Mouse (Mus musculus) heart, embryonic 14.5 days (tissue): ENCODE data around the gene Ip6k3. TPM values are rescaled to one million over a fixed set of nuclear protein-coding genes. Genes with fewer than 3 reads are reported as not detected.

Experiments
- ATAC-seq: fragments of 200-750 bp; cut with Nextera tagmentation; 2 replicates; pipeline ENCODE4 v1.8.0; 2017; ENCODE audit warnings: low read depth, moderate TSS enrichment; ENCODE audit not compliant: insufficient number of reproducible peaks, insufficient read depth, low FRiP score
- H3K27ac ChIP-seq, 2 experiments: fragments of 200-500 bp in 1 of 2; fragments of 300-500 bp in 1 of 2; sonication (generic) in 1 of 2; replicated peaks in 1 of 2; 2 replicates each; pipeline ENCODE4 v1.5.1; 2012 to 2014; ENCODE audit warnings: low read depth in 2 of 2, low read length in 2 of 2, control low read depth in 1 of 2, mild to moderate bottlenecking in 1 of 2, mixed read lengths in 1 of 2; ENCODE audit not compliant: control insufficient read depth in 1 of 2, insufficient read depth in 1 of 2
- H3K27me3 ChIP-seq: fragments of 300-500 bp; sonication (generic); 2 replicates; pipeline ENCODE4 v1.6.1; 2014; ENCODE audit warnings: mild to moderate bottlenecking, low read length, control low read depth; ENCODE audit not compliant: control insufficient read depth, insufficient read depth
- H3K36me3 ChIP-seq: fragments of 300-500 bp; sonication (generic); 2 replicates; pipeline ENCODE4 v1.6.1; 2014; ENCODE audit warnings: mild to moderate bottlenecking, control low read depth, low read length, mixed read lengths; ENCODE audit not compliant: control insufficient read depth, insufficient read depth
- H3K4me1 ChIP-seq, 2 experiments: fragments of 200-500 bp in 1 of 2; fragments of 300-500 bp in 1 of 2; sonication (generic) in 1 of 2; 2 replicates each; pipeline ENCODE4 v1.6.1; 2012 to 2014; ENCODE audit warnings: low read length in 2 of 2, control low read depth in 1 of 2, mixed read lengths in 1 of 2; ENCODE audit not compliant: control insufficient read depth in 2 of 2, insufficient read depth in 2 of 2
- H3K4me2 ChIP-seq: fragments of 300-500 bp; sonication (generic); 2 replicates; pipeline ENCODE4 v1.6.1; 2014; ENCODE audit warnings: mild to moderate bottlenecking, low read length
- H3K4me3 ChIP-seq, 2 experiments: fragments of 200-500 bp in 1 of 2; fragments of 300-500 bp in 1 of 2; sonication (generic) in 1 of 2; 2 replicates each; pipeline ENCODE4 v1.5.1; 2012 to 2014; ENCODE audit warnings: low read length in 2 of 2, mild to moderate bottlenecking in 2 of 2, control low read depth in 1 of 2, low read depth in 1 of 2, moderate library complexity in 1 of 2; ENCODE audit not compliant: control insufficient read depth in 1 of 2, insufficient read depth in 1 of 2
- H3K9ac ChIP-seq: fragments of 300-500 bp; sonication (generic); 2 replicates; pipeline ENCODE4 v1.6.1; 2014; ENCODE audit warnings: mild to moderate bottlenecking, low read length
- H3K9me3 ChIP-seq: fragments of 300-500 bp; sonication (generic); 2 replicates; pipeline ENCODE4 v1.6.1; 2016; ENCODE audit warnings: low read length, control low read depth; ENCODE audit not compliant: control insufficient read depth
- WGBS: fragments of 180-500 bp; shearing (Covaris S2); extraction: QIAGEN DNeasy Blood & Tissue Kit; methylation state at CpG from one replicate; pipeline ENCODE4 v1.1.7; 2014; 5-methylcytosine and 5-hydroxymethylcytosine counted together
- polyA plus RNA-seq: library from polyadenylated mRNA; unstranded; fragments of >200 nt; fragmentation: Nextera tagmentation; extraction: Ambion mirVana; gene quantifications from 2 replicates; pipeline ENCODE4 v1.2.1, GENCODE M21; 2014

Gene Ip6k3
- polyA plus RNA-seq, 1 experiment from 2014 or later, result 0.22 TPM

DNA sequence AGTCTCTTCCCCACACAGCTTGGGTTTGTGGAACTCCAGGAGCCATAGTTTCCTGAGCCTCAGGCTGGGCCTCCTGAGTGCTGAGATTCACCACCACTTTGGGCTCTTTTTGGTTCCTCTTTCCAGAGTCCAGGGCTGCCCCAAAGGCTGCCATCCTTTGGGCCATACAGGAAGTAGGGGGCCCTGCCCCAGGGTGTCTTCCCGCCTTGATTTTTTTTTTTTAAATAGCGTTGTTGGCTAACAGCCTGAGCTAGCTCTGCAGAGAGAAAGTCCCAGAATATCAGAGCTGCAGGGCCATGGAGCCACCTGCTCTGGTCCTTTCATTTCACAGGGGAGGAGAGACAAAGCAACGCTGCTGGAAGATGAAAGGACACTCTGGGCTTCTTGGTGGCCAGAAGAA, 6.1 kb upstream of the Ip6k3 start:
- ATAC-seq, result no peak
- WGBS, result 68% methylated on average over 3 of the region's 3 CpGs
- H3K27me3 ChIP-seq, result no peaks in the 10 kb centered on the region
- peaks cover 0 to 3% of the 10 kb centered on the region in 2 experiments; a peak in 1 of 4 replicates for H3K4me1 ChIP-seq
- H3K9me3 ChIP-seq, result no peaks in the 10 kb centered on the region
- H3K27ac ChIP-seq, result no peak overlapping the region
- H3K4me2 ChIP-seq, result no peak overlapping the region
- H3K36me3 ChIP-seq, result no peaks in the 10 kb centered on the region
- H3K4me3 ChIP-seq, result no peak overlapping the region
- no peak overlapping the region for H3K9ac ChIP-seq

DNA sequence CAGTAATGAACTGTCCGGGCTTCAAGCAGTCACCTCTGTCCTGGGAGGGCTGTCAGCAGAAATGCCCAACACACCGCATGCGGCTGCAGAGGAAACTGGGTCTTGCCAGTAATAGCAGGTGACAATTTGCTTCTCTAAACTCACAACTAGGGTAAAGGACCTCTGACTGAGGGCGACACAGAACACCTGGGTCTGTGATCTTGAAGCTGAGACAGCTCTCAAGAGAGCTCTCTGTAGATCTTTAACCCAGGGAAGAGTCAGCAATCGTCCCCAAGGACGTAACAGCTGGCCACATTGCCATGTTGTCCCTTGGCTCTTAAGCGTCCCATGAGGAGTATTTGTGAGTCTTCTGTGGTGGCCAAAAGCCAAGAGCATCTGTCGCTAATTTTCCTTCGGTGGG, 4.9 kb upstream of the Ip6k3 start:
- Histone ChIP-seq H3K27ac (no peak overlapping the region), H3K9me3 (no peaks in the 10 kb centered on the region), H3K27me3 (no peaks in the 10 kb centered on the region), H3K4me3 (no peak overlapping the region), H3K4me1 (peaks cover 0 to 3% of the 10 kb centered on the region in 2 experiments; a peak in 1 of 4 replicates), H3K4me2 (no peak overlapping the region), H3K36me3 (no peaks in the 10 kb centered on the region), H3K9ac (no peak overlapping the region)
- ATAC-seq, result no peak
- 76% methylated on average over 9 of the region's 9 CpGs for WGBS

DNA sequence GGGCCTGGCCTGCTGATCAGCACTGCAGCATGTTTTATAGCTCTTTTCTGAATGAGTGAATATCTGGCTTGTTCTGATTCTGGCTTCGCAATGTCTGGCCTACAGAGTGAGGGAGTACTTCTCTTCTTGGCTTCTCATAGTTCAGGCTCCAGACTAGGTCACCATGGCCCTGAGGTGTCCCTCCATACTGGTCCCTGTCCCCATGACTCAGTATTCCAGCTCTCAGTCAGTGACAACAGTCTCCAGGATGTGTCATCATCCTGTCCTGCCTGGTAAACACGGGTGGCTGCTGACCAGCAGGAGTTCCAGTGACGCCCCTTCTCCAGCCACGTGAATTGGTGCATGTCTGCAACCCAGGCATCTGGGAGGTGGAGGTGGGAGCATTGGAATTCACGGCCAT, 3.5 kb upstream of the Ip6k3 start:
- WGBS, result 61% methylated on average over 5 of the region's 5 CpGs
- no peak overlapping the region for H3K9ac ChIP-seq
- H3K27me3 ChIP-seq, result no peaks in the 10 kb centered on the region
- H3K4me3 ChIP-seq, result no peak overlapping the region
- ATAC-seq, result no peak
- H3K4me2 ChIP-seq, result no peak overlapping the region
- no peaks in the 10 kb centered on the region for H3K36me3 ChIP-seq
- H3K4me1 ChIP-seq, result peaks cover 0 to 8% of the 10 kb centered on the region in 2 experiments; a peak in 1 of 4 replicates
- H3K27ac ChIP-seq, result no peak overlapping the region
- no peaks in the 10 kb centered on the region for H3K9me3 ChIP-seq

DNA sequence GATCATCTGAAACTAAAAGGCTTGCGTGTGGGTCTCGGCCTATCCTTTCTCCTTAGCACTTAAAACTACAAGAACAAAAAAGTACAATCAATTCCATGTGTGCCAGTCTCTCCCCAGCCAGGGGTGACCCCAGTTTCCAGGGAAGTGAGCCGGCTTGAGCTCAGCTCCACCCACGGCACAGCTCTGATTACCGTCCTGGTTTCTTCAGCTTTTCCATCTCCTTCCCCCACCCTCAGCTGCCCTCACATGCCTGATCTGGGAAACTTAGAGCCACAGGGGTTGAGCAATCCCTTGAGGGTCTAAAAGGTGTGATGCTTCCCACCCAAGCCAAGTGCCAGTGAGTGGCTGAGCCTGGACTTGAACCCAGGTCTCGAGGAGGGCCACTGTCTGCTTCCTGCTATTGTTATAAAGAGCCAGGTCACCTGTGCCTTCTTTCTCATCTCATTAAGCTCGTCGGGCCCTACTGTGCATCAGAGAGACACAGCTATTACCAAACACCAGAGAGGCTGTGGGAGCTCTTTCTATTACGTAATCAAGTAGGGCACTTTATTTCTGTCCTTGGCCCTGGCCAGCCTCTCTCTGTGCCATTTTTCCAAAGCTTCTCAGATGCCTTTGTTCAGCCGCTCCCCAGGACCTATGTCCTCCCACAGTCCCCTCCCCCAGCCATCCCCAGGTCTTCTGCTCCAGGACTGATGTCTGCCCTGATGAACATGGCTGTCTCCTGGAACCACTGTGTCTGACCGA, 2.5 kb upstream of the Ip6k3 start:
- Histone ChIP-seq H3K36me3 (no peaks in the 10 kb centered on the region), H3K9ac (no peak overlapping the region), H3K27ac (no peak overlapping the region), H3K4me2 (no peak overlapping the region), H3K9me3 (no peaks in the 10 kb centered on the region), H3K27me3 (no peaks in the 10 kb centered on the region), H3K4me1 (peaks cover 0 to 5% of the 10 kb centered on the region in 2 experiments; a peak in 1 of 4 replicates), H3K4me3 (no peak overlapping the region)
- WGBS, result 69% methylated on average over 11 of the region's 11 CpGs
- no peak for ATAC-seq

DNA sequence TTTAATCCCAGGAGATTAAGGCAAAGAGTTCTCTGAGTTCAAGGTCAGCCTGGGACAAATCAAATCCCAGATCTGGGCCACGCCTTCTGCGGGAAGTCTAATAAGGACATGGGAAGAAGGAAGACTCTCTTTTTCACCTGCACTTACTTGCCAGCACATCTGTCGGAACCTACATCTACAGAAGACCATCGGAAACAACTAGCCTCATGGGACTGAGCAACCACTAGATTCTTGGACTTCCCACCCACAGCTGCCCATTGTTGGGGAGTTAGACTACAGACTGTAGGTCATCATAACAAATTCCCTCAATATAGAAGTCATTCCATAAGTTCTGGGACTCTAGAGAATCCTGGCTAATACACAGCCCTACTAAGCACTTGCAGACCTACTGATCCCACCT, 974 bp upstream of the Ip6k3 start:
- H3K4me2 ChIP-seq, result no peak overlapping the region
- no peak for ATAC-seq
- H3K36me3 ChIP-seq, result no peaks in the 10 kb centered on the region
- WGBS, result 84% methylated on average over 4 of the region's 4 CpGs
- no peaks in the 10 kb centered on the region for H3K27me3 ChIP-seq
- no peak overlapping the region for H3K9ac ChIP-seq
- H3K27ac ChIP-seq, result no peak overlapping the region
- H3K4me1 ChIP-seq, result peaks cover 0 to 5% of the 10 kb centered on the region in 2 experiments; a peak in 1 of 4 replicates
- H3K4me3 ChIP-seq, result no peak overlapping the region
- H3K9me3 ChIP-seq, result no peaks in the 10 kb centered on the region

DNA sequence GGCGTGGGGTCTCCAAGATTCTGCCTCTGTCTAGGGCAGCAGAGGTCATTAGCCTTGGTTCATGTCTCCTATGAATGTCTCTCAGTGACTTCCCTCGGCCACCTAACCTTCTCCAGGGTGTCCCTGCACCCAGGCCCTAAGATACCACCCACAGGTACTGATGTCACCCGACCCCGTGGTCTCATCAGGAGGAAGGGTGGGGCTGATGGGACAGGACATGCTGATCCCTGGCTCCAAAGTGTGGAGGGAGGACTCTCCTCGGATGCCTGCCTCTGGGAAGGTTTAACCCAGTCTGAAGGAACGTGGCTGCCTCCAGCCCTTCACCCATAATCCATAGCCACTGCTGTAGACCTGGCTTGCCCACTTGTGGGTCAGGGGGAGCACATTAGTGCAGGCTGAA, 694 bp downstream of the Ip6k3 start:
- Histone ChIP-seq H3K4me3 (no peak overlapping the region), H3K9ac (no peak overlapping the region), H3K4me1 (peaks cover 0 to 5% of the 10 kb centered on the region in 2 experiments; a peak in 1 of 4 replicates), H3K27ac (no peak overlapping the region), H3K4me2 (no peak overlapping the region), H3K27me3 (no peaks in the 10 kb centered on the region), H3K9me3 (no peaks in the 10 kb centered on the region), H3K36me3 (no peaks in the 10 kb centered on the region)
- WGBS, result 72% methylated on average over 6 of the region's 6 CpGs
- ATAC-seq, result no peak

DNA sequence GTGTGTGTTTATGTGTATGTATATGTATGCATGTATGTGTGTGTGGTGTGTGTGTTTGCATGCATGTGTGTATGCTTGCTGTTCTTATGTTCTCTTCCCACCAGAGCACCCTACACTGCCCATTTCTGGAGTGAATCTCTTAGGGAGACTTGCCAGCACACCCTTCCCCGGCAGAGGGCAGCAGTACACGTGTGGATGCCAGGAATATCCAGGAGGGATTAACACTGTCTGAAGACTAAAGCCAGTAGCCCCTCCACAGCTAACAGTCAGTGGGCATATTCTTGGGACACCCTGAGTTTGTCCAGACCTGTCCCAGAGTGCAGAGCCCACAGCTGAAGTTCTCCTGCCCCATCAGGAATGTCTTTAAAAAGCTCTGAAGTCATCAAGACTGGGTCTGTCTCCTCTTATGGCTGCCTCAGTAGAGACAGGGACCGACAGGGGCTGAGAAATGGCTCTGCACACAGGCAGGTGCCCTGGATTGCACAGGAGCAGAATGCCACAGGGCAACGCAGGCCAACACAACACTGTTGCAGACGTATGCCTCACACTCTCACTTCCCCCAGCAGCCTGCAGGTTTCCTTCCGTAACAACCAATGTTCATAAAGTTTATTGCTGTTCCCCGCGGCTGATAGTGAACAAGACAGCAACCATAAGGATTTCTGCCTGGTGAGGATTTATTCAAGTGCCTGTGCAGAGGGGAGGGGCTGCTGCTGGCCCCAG, 2.4 kb downstream of the Ip6k3 start:
- Histone ChIP-seq H3K36me3 (no peaks in the 10 kb centered on the region), H3K27me3 (no peaks in the 10 kb centered on the region), H3K9me3 (no peaks in the 10 kb centered on the region), H3K9ac (no peak overlapping the region), H3K4me1 (peaks cover 4 to 9% of the 10 kb centered on the region in 2 experiments; a peak in 2 of 4 replicates), H3K27ac (no peak overlapping the region), H3K4me3 (no peak overlapping the region), H3K4me2 (no peak overlapping the region)
- 56% methylated on average over 8 of the region's 8 CpGs for WGBS
- ATAC-seq, result no peak
